Mouse (Mus musculus) spleen, adult 2 months (tissue): ENCODE measurements at regions not wholly inside any gene's neighbourhood (a gene's known extent, or its start where the extent isn't known, plus 50 kb on each side); places are given as distances from the start of the nearest gene placed in this dataset.

ENCODE experiments used
- DNase-seq, 2 experiments: peaks; one replicate each; pipeline versions ENCODE4 v3.0.0 to v3.0.0-alpha.2; 2012 to 2021; ENCODE audit warnings: low spot score in 2 of 2, low read depth in 1 of 2
- H3K27ac ChIP-seq: fragments of 200-500 bp; 2 replicates; pipeline ENCODE4 v1.5.1; 2012; ENCODE audit warnings: low read length, inconsistent platforms; ENCODE audit not compliant: insufficient read depth
- H3K27me3 ChIP-seq: fragments of 200-500 bp; 2 replicates; pipeline ENCODE4 v1.6.1; 2012; ENCODE audit warnings: mild to moderate bottlenecking, moderate library complexity, low read length, inconsistent platforms; ENCODE audit not compliant: control insufficient read depth, insufficient read depth
- H3K36me3 ChIP-seq: fragments of 200-500 bp; 2 replicates; pipeline ENCODE4 v1.6.1; 2012; ENCODE audit warnings: mild to moderate bottlenecking, low read length, inconsistent platforms; ENCODE audit not compliant: control insufficient read depth, insufficient read depth
- H3K4me1 ChIP-seq: fragments of 200-500 bp; 2 replicates; pipeline ENCODE4 v1.6.1; 2011; ENCODE audit warnings: inconsistent platforms; ENCODE audit not compliant: control insufficient read depth, insufficient read depth, insufficient read length
- H3K4me3 ChIP-seq: fragments of 200-500 bp; 2 replicates; pipeline ENCODE4 v1.5.1; 2011; ENCODE audit warnings: mild to moderate bottlenecking, inconsistent platforms; ENCODE audit not compliant: insufficient read depth, insufficient read length; ENCODE audit errors: extremely low read depth
- CTCF ChIP-seq: fragments of 200-500 bp; IDR thresholded peaks from 2 replicates; pipeline ENCODE4 v1.5.1; 2011; ENCODE audit warnings: mild to moderate bottlenecking, inconsistent platforms; ENCODE audit not compliant: insufficient read depth, insufficient read length, insufficient replicate concordance; ENCODE audit errors: extremely low read depth
- POLR2A ChIP-seq: fragments of 200-500 bp; IDR thresholded peaks from 2 replicates; pipeline ENCODE4 v1.6.1; 2011; ENCODE audit warnings: low read depth, low read length, inconsistent platforms
- WGBS: fragments of 180-500 bp; shearing (Covaris S2); methylation state at CpG from one replicate; pipeline ENCODE4 v1.1.7; 2018; 5-methylcytosine and 5-hydroxymethylcytosine counted together

DNA sequence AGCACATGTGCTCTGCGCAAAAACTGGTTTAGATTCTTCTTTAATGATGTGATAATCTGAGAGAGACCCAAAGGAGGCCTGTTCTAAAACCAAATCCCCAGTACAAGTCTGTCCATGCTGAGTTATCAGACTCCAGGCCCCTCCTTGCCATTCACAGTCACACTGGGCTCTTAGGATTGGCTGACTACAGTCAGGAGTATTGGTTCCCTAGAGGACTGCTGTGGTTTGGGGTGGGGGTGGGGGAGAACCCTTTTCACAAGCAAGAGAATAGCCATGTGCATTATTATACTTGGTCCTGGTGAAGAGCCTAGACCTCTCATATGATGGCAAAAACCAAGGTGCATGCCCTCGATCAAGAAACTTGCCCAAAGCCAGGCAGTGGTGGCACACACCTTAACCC, 103.5 kb upstream of the Tle3 start:
- Histone ChIP-seq H3K27me3 (no peaks in the 10 kb centered on the region), H3K4me1 (peaks cover 9% of the 10 kb centered on the region; the same call in 1 of the 2 replicates), H3K4me3 (no peak overlapping the region), H3K27ac (no peak overlapping the region), H3K36me3 (no peaks in the 10 kb centered on the region)
- DNase-seq, result no peak
- 78% methylated on average over 2 of the region's 2 CpGs for WGBS
- TF ChIP-seq POLR2A (no peak), CTCF (no peak)

DNA sequence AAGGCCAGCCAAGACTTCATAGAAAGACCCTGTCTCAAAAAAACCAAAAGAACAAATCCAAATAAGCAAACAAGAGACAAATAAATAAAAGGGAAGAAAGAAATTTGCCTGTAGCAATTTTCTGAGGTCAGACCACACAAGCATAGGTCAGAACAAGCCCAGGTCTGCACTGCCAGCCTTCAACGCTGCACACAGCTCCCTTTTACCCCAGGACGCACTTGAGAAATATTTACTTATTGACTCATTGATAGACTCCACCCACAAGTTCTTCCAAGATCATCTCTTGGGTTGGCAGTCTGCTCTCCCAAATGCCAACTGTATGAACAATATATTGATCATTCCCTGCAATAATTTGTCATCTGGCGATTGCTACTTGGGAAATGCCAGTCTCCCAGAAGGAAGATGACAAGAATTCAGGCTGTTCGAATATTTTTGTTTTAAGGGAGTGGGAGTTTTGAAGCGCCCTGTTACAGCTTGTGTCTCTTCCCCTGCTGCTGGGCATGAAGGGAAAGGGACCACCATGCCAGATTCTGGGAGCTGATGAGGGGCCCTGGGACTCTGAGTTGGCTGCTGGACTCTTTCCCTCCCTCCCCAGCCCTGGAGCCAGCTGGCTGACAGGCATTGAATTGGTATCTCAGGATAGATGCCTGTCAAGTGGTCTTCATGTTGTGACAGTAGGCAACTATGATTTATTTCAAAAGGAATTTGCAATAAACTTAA, 102.9 kb upstream of the Tle3 start:
- Histone ChIP-seq H3K4me3 (no peak overlapping the region), H3K36me3 (no peaks in the 10 kb centered on the region), H3K4me1 (peaks cover 9% of the 10 kb centered on the region; the same call in 1 of the 2 replicates), H3K27me3 (no peaks in the 10 kb centered on the region), H3K27ac (no peak overlapping the region)
- no peak for TF ChIP-seq CTCF
- TF ChIP-seq POLR2A, result no peak
- 87% methylated on average over 5 of the region's 5 CpGs for WGBS
- DNase-seq, result no peak

DNA sequence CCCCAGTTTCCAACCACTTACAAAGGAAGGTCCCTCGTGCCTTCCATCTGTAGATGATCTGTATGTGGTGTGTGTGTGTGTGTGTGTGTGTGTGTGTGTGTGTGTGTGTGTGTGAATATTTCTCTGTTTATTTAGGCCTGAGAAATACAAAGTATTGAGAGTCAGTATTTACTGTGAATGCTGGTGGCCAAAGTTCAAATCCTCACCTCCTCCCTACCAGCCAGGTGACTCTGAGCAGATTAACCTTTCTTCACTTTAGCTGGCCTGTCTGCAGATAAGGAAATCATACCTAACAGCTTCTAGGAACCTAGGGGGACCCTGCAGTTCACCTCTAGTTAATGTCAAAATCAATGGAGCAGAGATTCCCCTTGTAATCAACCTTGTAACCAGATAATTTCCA, 100.9 kb upstream of the Tle3 start:
- no peaks in the 10 kb centered on the region for H3K36me3 ChIP-seq
- no peaks in the 10 kb centered on the region for H3K27me3 ChIP-seq
- no peak overlapping the region for H3K4me3 ChIP-seq
- peaks cover 9% of the 10 kb centered on the region; the same call in 1 of the 2 replicates for H3K4me1 ChIP-seq
- no peak for DNase-seq
- H3K27ac ChIP-seq, result no peak overlapping the region
- TF ChIP-seq POLR2A (no peak), CTCF (no peak)
- 100% methylated on average over 1 of the region's 1 CpGs for WGBS

DNA sequence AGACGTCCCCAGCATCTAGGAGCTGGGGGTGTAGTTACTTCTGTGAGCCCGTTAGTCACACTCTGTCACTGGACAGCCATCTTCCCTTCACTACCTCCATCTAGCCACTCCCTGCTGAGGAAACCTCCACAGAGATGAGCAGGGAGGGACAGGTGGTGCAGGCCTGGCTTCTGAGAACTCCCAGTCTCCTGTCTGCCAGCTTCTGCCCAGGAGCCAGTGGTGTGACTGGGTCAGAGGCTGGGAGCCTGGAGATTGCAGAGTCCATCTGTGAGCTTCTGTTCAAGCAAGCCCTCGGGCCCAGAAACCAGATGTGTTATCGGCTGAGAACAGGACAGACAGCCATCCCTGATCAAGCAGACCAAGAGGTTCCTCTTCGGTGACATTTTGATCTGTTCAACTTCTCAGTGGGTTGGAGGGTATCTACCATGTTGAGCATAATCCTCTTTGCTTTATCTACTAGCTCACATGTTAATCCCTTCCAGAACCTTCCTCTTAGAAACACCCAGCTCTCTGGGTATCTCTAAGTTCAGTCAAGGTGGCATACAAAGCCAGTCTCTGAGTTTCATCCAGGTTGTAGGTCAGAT, 100.3 kb upstream of the Tle3 start:
- Histone ChIP-seq H3K27me3 (no peaks in the 10 kb centered on the region), H3K4me3 (no peak overlapping the region), H3K27ac (no peak overlapping the region), H3K36me3 (no peaks in the 10 kb centered on the region), H3K4me1 (peaks cover 9% of the 10 kb centered on the region; the same call in 1 of the 2 replicates)
- TF ChIP-seq CTCF (no peak), POLR2A (no peak)
- 87% methylated on average over 5 of the region's 5 CpGs for WGBS
- no peak for DNase-seq

DNA sequence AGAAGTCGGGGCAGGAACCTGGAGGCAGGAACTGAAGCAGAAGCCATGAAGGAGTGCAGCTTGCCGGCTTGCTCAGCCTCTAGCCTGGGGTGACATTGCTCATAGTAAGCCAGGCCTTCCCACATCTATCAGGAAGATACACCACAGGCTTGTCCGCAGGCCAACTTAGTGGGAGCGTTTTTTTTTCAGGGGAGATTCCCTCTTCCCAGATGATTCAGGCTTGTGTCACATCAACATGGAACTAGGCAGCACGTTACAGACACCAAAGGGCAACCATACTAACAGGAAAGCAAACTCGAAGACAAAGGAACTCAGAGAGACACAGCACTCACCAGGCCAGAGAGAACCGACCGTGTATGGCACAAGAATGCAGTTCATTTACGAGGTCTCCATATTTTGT, 98.1 kb upstream of the Tle3 start:
- no peak overlapping the region for H3K27ac ChIP-seq
- H3K36me3 ChIP-seq, result no peaks in the 10 kb centered on the region
- TF ChIP-seq CTCF, result no peak
- no peak for TF ChIP-seq POLR2A
- no peaks in the 10 kb centered on the region; the same call in 1 of the 2 replicates for H3K4me1 ChIP-seq
- WGBS, result 91% methylated on average over 9 of the region's 9 CpGs
- H3K4me3 ChIP-seq, result no peak overlapping the region
- H3K27me3 ChIP-seq, result no peaks in the 10 kb centered on the region
- DNase-seq, result no peak

DNA sequence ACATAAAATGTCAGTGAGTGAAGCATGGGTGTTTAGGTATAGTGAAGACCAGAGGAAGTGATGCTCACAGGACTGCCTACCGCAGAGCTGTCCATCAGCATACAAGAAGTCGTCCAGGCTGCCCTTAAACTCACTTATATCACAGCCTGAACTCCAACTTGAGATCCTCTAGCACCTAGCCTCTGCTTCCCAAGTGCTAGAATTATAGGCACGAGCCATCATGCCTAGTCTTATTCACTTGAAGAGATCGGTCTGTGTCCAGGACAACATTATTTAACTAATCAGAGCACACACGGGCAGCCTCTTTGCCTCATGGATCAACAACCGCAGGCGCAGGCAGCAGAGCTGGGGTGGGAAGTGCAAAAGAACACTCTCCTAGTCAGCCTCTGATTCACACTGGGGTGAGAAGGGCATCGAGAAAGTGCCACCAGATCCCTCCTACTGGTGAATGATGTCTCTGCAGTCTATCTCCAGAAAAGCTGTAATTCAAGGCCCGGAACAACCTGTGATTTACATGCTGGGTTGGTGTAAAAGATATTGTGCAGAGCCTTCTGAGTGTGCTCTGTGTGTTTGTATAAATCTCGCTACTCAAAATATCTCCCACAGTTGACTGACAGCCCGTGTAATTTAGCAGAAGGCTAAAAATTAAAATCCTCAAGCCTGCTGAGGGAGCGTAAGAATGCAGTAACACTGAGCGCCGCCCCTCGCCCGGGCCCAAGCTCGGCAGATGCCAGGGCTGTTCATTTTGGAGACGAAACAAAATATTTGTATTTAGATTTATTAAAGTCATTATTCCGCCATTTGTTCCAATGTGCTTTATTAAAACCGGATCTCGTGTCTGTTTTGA, 94.6 kb upstream of the Tle3 start:
- DNase-seq, result peak; percentile 56 to 67
- no peak overlapping the region for H3K27ac ChIP-seq

More for the DNA sequence above, 94.6 kb upstream of the Tle3 start:
- no peak for TF ChIP-seq POLR2A
- peak; percentile 44; the same call in 1 of the 2 replicates for TF ChIP-seq CTCF
- 19% methylated on average over 21 of the region's 21 CpGs for WGBS
- no peaks in the 10 kb centered on the region for H3K36me3 ChIP-seq
- H3K4me3 ChIP-seq, result no peak overlapping the region
- H3K27me3 ChIP-seq, result no peaks in the 10 kb centered on the region
- H3K4me1 ChIP-seq, result no peaks in the 10 kb centered on the region; the same call in 1 of the 2 replicates
